Mouse (Mus musculus): ENCODE results near the gene Pou5f1. TPM values are rescaled to one million over a fixed set of nuclear protein-coding genes. Genes with fewer than 3 reads are reported as not detected.
A peak's percentile ranks its signal among the peaks of the same experiment; 100 is the strongest.

Gene Pou5f1
- total RNA-seq, 2 experiments from 2014 or later = not detected

GRCm38 (mm10) chr17:35549437-35550142, 43.8 kb downstream of the Pou5f1 start:
- DNase-seq (ENCODE audit: low spot score) = peak; percentile 58

- no peak for DNase-seq (ENCODE audit: low spot score)
Measured at GRCm38 (mm10) chr17:35550143-35550494, 44.3 kb downstream of the Pou5f1 start.

- no peak for DNase-seq (ENCODE audit: low spot score)
Measured at GRCm38 (mm10) chr17:35550871-35551270, 45.1 kb downstream of the Pou5f1 start.

- no peak for DNase-seq (ENCODE audit: low spot score)
Measured at GRCm38 (mm10) chr17:35551881-35552414, 46.1 kb downstream of the Pou5f1 start, which contains the start of gene Cdsn. Gene Cdsn (plus strand): TSS chr17:35552128.

GRCm38 (mm10) chr17:35554321-35554720, 48.5 kb downstream of the Pou5f1 start:
- no peak for DNase-seq (ENCODE audit: low spot score)

- DNase-seq (ENCODE audit: low spot score) = no peak
Measured at GRCm38 (mm10) chr17:35554761-35555397, 49.1 kb downstream of the Pou5f1 start.

GRCm38 (mm10) chr17:35556186-35556765, 50.5 kb downstream of the Pou5f1 start:
- DNase-seq (ENCODE audit: low spot score) = no peak

- DNase-seq (ENCODE audit: low spot score) = no peak
Measured at GRCm38 (mm10) chr17:35556812-35557211, 51.0 kb downstream of the Pou5f1 start.

GRCm38 (mm10) chr17:35557351-35557750, 51.5 kb downstream of the Pou5f1 start:
- no peak for DNase-seq (ENCODE audit: low spot score)

- DNase-seq (ENCODE audit: low spot score) = no peak
Measured at GRCm38 (mm10) chr17:35558216-35558615, 52.4 kb downstream of the Pou5f1 start.

Other genes with a start within 250 kb of the Pou5f1 start
- 10 to 100 TPM; 36.3 to 59.0 TPM for gene H2-D1, start 243.3 kb upstream of the Pou5f1 start, total RNA-seq (2021)
- under 1 TPM; 0.19 to 0.27 TPM for gene H2-Q1, start 185.6 kb upstream of the Pou5f1 start, total RNA-seq (2021)
- under 1 TPM; 0.18 to 0.71 TPM for gene H2-Q2, start 163.8 kb upstream of the Pou5f1 start, total RNA-seq (2021)
- gene H2-Q4, start 126.4 kb upstream of the Pou5f1 start, total RNA-seq (2021) = 1 to 10 TPM; 3.5 to 6.6 TPM
- gene H2-Q6, start 81.2 kb upstream of the Pou5f1 start, total RNA-seq (2021) = 1 to 10 TPM in 1 of 2 experiments, under 1 TPM in 1; 0.94 to 1.2 TPM
- 1 to 10 TPM in 1 of 2 experiments, under 1 TPM in 1; 0.82 to 1.8 TPM for gene H2-Q7, start 66.9 kb upstream of the Pou5f1 start, total RNA-seq (2021)
- gene H2-Q10, start 35.9 kb upstream of the Pou5f1 start, total RNA-seq (2021) = 1 to 10 TPM in 1 of 2 experiments, under 1 TPM in 1; 0.39 to 1.2 TPM
- gene Tcf19, start 10.8 kb downstream of the Pou5f1 start, total RNA-seq (2021) = under 1 TPM; 0.66 TPM
- gene Cchcr1, start 11.1 kb downstream of the Pou5f1 start, total RNA-seq (2021) = 1 to 10 TPM; 1.3 to 2.1 TPM
- not detected for gene Psors1c2, start 27.2 kb downstream of the Pou5f1 start, total RNA-seq (2021)
- under 1 TPM; 0.09 to 0.69 TPM for gene Cdsn, start 46.1 kb downstream of the Pou5f1 start, total RNA-seq (2021)
- not detected for gene 2300002M23Rik, start 61.4 kb downstream of the Pou5f1 start, total RNA-seq (2021)
- gene Sfta2, start 95.5 kb downstream of the Pou5f1 start, total RNA-seq (2021) = not detected
- not detected for gene Gm9573, start 120.6 kb downstream of the Pou5f1 start, total RNA-seq (2021)
- gene Mucl3, start 137.7 kb downstream of the Pou5f1 start, total RNA-seq (2021) = not detected
- gene Vars2, start 161.6 kb downstream of the Pou5f1 start, total RNA-seq (2021) = 10 to 100 TPM in 1 of 2 experiments, 1 to 10 TPM in 1; 9.8 to 13.7 TPM
- gene Gtf2h4, start 167.7 kb downstream of the Pou5f1 start, total RNA-seq (2021) = 10 to 100 TPM; 17.7 to 18.9 TPM
- 10 to 100 TPM; 12.4 to 17.1 TPM for gene Ddr1, start 198.6 kb downstream of the Pou5f1 start, total RNA-seq (2021)